ENCODE assay signal across 17 mouse cellular contexts in the genomic region with DNA sequence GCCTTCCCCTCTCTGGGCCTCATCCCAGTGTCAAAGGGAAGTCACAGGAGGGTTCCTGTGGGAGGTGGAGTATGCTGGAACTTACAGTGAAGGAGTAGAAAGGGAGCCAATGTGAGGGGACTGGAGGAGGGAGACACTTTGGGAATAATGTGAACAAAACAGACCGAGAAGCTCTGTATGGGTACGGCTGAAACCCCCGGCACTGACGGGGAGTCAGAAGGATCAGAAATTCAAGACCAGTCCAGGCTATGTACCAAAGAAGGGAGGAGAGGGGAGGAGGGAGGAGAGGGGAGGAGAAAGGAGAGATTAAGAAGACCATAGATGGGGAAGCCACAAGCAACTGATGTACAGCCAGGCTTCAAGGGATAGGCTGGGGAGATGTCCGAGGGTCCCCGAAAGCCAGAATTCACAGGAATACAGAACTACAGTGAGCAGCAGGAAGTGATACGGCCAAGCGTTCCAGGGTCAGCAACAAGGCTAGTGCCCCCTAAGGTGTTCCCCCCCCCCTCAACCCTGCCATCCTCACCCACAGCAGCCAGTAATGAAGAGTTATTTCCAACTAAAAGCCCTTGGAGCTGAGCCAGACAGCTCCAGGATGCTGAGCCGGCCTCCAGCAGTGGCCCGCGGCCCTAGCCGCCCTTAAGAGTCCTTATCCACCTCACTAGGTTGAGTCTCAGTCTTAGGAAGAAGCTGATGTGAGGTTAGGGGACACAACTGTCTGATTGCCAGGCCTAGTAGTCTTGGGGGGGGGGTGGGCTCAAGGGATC. TPM values are rescaled to one million over a fixed set of nuclear protein-coding genes. Genes with fewer than 3 reads are reported as not detected.
A peak's percentile ranks its signal among the peaks of the same experiment; 100 is the strongest.
DNase-seq lines count a peak whose midpoint lies in the region; ATAC-seq and TF ChIP-seq lines count a peak whose summit lies in the region.
"Had no signal": no experiment of that assay in that cellular context is flagged by ENCODE, and none has a peak within 500 bp of the region (broad histone marks: within the 10 kb centered on the region; RNA-seq: fewer than 3 reads in every experiment).

No protein-coding gene starts in this region.

- H3K4me3 ChIP-seq in lung, embryonic 14.5 days (ENCODE audit: low read depth, low read length): no peak overlapping the region
- H3K4me3 ChIP-seq: heart, embryonic 10.5 days; limb, embryonic 15.5 days had no signal

- no peak overlapping the region for H3K9ac ChIP-seq in lung, embryonic 14.5 days
- H3K9ac ChIP-seq: limb, embryonic 15.5 days had no signal

- no peak overlapping the region for H3K27ac ChIP-seq in lung, embryonic 14.5 days (ENCODE audit: low read depth)
- H3K27ac ChIP-seq: heart, embryonic 10.5 days; kidney, postnatal 0 days; limb, embryonic 15.5 days had no signal

- no peak for TF ChIP-seq CTCF in lung, embryonic 14.5 days (IDR thresholded peaks at IDR 0.05; ENCODE audit: low read depth)

- 72% methylated on average over 12 of the region's 12 CpGs for WGBS in lung, embryonic 14.5 days

- no peaks in the 10 kb centered on the region for H3K36me3 ChIP-seq in lung, embryonic 14.5 days (ENCODE audit: insufficient read depth)
- H3K36me3 ChIP-seq: heart, embryonic 10.5 days; limb, embryonic 15.5 days had no signal

- intact Hi-C loops in gastrocnemius, postnatal 36 days (cut with DNase I): no loop called here

- DNase-seq in cerebellum, postnatal 4 days (ENCODE audit: low spot score in 2 of 2): no peak
- peak; percentile 24 for DNase-seq in lung, embryonic 14.5 days
- no peak for DNase-seq in lung, adult 18-20 months
- peak; percentile 34 for DNase-seq in brain, adult 2 months (ENCODE audit: low read depth, low spot score)
- DNase-seq in cerebellum, postnatal 14 days: peak; percentile 57 to 61
- no peak for DNase-seq in kidney, adult 9 months
- DNase-seq in gastrocnemius, postnatal 36 days: no peak
- DNase-seq: gastrocnemius, postnatal 25 days; lung, adult 2 months; thymus, postnatal 36 days had no signal

- H3K4me1 ChIP-seq in lung, embryonic 14.5 days (ENCODE audit: insufficient read depth): no peaks in the 10 kb centered on the region
- H3K4me1 ChIP-seq: heart, embryonic 10.5 days; limb, embryonic 15.5 days had no signal

- ATAC-seq in cerebellum, adult (ENCODE audit: insufficient number of reproducible peaks, low FRiP score, low TSS enrichment): 0 out of 2 replicates have a peak, but pooled peaks have one; percentile 13
- ATAC-seq in lung, embryonic 14.5 days (ENCODE audit: insufficient read depth): no peak
- ATAC-seq: activated CD4-positive, CD25-positive, alpha-beta regulatory T cell, adult 4 months; intestine, embryonic 16.5 days had no signal

- no peaks in the 10 kb centered on the region for H3K9me3 ChIP-seq in lung, embryonic 14.5 days (ENCODE audit: low read depth, low read length)
- H3K9me3 ChIP-seq: heart, embryonic 10.5 days; limb, embryonic 15.5 days had no signal

- H3K4me2 ChIP-seq in lung, embryonic 14.5 days: no peak overlapping the region
- H3K4me2 ChIP-seq: limb, embryonic 15.5 days had no signal

- no peaks in the 10 kb centered on the region for H3K27me3 ChIP-seq in lung, embryonic 14.5 days (ENCODE audit: insufficient read depth, low read length)

RNA-seq across cellular contexts. Expression of gene Slc29a4, which starts 0.8 kb away (rescaled TPM):
- polyA plus RNA-seq in lung, embryonic 14.5 days (2014; fragmentation: Nextera tagmentation; extraction: Ambion mirVana): 6.8 and 8.2 TPM in 2 replicates
- total RNA-seq in gastrocnemius, postnatal 36 days (2021): under 1 TPM; 0.27 to 0.54 TPM
- total RNA-seq: common myeloid progenitor, adult 5-6 weeks had no signal

Comparison
In these comparisons a context has a peak if more than half of its experiments do, and no peak if none do; other contexts are left out.
1. DNase-seq: peak in lung, embryonic 14.5 days (single experiment), brain, adult 2 months (single experiment) and cerebellum, postnatal 14 days (2 of 2); none in cerebellum, postnatal 4 days (0 of 2), lung, adult 18-20 months (0 of 2), kidney, adult 9 months (single experiment) and gastrocnemius, postnatal 36 days (0 of 2).